Mouse (Mus musculus) liver, embryonic 14.5 days (tissue): ENCODE measurements around the gene Ints3.

ENCODE experiments used
- CTCF ChIP-seq: IDR thresholded peaks from 2 replicates; pipeline ENCODE4 v1.5.1; 2016; ENCODE audit warnings: antibody characterized with exemption, low read depth, control low read depth
- EP300 ChIP-seq: IDR thresholded peaks from 2 replicates; pipeline ENCODE4 v1.6.1; 2016; ENCODE audit warnings: antibody characterized with exemption, low read depth

- TF ChIP-seq CTCF = no peak
- no peak for TF ChIP-seq EP300
These were observed 32.4 kb upstream of the Ints3 start, which contains the start of gene Npr1 for GRCm38 (mm10) chr3:90465686-90466310.
